Mouse (Mus musculus) heart, adult 2 months (tissue): ENCODE measurements around the gene Gapdhs.

Source experiments
- CTCF ChIP-seq: fragments of 200-600 bp; IDR thresholded peaks from 2 replicates; pipeline ENCODE4 v1.8.1; 2022; ENCODE audit warnings: antibody characterized with exemption, mild to moderate bottlenecking, moderate library complexity
- POLR2A ChIP-seq: fragments of 200-500 bp; IDR thresholded peaks from 2 replicates; pipeline ENCODE4 v1.6.1; 2011; ENCODE audit warnings: mild to moderate bottlenecking, low read depth, low read length, control low read depth; ENCODE audit not compliant: insufficient read depth

DNA sequence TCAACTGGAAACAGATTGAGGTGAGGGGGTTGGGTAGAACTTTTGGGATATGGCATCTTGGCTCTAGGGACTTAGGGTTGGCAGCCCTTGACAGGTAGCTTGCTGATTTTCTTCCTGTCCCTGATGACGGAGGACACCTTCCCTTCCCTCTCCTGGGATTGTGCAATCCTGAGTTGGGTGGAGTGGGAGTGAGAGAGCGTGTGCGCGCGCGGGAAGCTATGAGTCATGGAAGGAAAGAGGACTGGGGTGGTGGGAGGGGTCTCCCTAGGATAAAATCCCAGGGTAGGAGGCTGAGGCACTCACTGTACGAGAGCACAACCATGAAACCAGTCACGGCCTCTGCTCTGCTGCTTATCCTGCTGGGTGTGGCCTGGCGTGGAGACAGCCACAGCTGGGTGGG is 32.6 kb upstream of the Gapdhs start:
- TF ChIP-seq CTCF (no peak), POLR2A (no peak)
